Mouse (Mus musculus): ENCODE measurements around the gene Dnph1. TPM values are rescaled to one million over a fixed set of nuclear protein-coding genes. Genes with fewer than 3 reads are reported as not detected.

The Dnph1 gene
- polyA plus RNA-seq, 1 experiment from 2014 or later = 107 TPM

- WGBS = 15% methylated on average over 3 of the region's 3 CpGs
- H3K9me3 ChIP-seq = no peaks in the 10 kb centered on the region
Measured at GRCm38 (mm10) chr17:46547923-46548322, 51.4 kb downstream of the Dnph1 start.

DNA sequence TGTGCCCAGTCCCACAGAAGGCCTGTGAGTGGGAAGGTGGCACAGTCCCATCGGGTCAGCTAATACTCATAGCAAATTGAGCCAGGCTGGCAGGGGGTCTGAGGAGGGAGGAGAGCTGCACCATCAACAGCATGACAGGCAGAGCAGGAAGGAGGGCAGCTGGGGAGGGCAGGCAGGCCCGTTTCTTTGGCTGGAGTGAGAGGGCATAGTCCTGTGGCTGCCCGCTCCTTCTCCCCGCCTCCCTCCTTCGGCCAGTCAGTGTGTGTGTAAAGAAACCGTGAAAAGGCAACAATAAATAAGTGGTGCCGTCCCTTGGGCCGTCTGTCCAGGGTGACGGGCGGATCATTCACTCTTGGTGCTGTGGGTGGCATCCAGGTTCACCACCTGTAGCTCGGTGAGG lies 52.2 kb downstream of the Dnph1 start:
- no peak for DNase-seq (ENCODE audit: extremely low spot score, low spot score)
- H3K9me3 ChIP-seq = no peaks in the 10 kb centered on the region
- no peak overlapping the region for H3K27ac ChIP-seq
- H3K27me3 ChIP-seq (ENCODE audit: poor library complexity, severe bottlenecking) = peaks cover 51% of the 10 kb centered on the region
- no peak overlapping the region for H3K4me3 ChIP-seq
- 56% methylated on average over 11 of the region's 11 CpGs for WGBS
- H3K36me3 ChIP-seq (replicated peaks) = peaks cover 46% of the 10 kb centered on the region
- H3K4me1 ChIP-seq = peaks cover 54% of the 10 kb centered on the region

More at GRCm38 (mm10) chr17:46547923-46548322, 51.4 kb downstream of the Dnph1 start:
- Histone ChIP-seq H3K4me1 (peaks cover 46% of the 10 kb centered on the region), H3K36me3 (replicated peaks) (peaks cover 46% of the 10 kb centered on the region), H3K27me3 (ENCODE audit: poor library complexity, severe bottlenecking) (peaks cover 54% of the 10 kb centered on the region), H3K4me3 (no peak overlapping the region), H3K27ac (no peak overlapping the region)
- no peak for DNase-seq (ENCODE audit: extremely low spot score, low spot score)

GRCm38 (mm10) chr17:46549193-46549592 lies 52.7 kb downstream of the Dnph1 start:
- WGBS = 25% methylated on average over 8 of the region's 8 CpGs
- Histone ChIP-seq H3K27ac (no peak overlapping the region), H3K4me3 (no peak overlapping the region), H3K27me3 (ENCODE audit: poor library complexity, severe bottlenecking) (peaks cover 54% of the 10 kb centered on the region), H3K36me3 (replicated peaks) (peaks cover 46% of the 10 kb centered on the region), H3K9me3 (no peaks in the 10 kb centered on the region), H3K4me1 (peaks cover 58% of the 10 kb centered on the region)
- DNase-seq (ENCODE audit: extremely low spot score, low spot score) = peak; percentile 62

Other genes starting within 250 kb of the Dnph1 start
- gene Polr1c, start 248.7 kb upstream of the Dnph1 start, polyA plus RNA-seq (2016; fragmentation: Nextera tagmentation; extraction: Ambion mirVana) = 140 and 143 TPM in 2 replicates
- gene Yipf3, start 248.6 kb upstream of the Dnph1 start, polyA plus RNA-seq (2016; fragmentation: Nextera tagmentation; extraction: Ambion mirVana) = 68.3 and 72.5 TPM in 2 replicates
- gene Lrrc73, start 243.2 kb upstream of the Dnph1 start, polyA plus RNA-seq (2016; fragmentation: Nextera tagmentation; extraction: Ambion mirVana) = 0.81 and 1.0 TPM in 2 replicates
- gene Tjap1, start 213.7 kb upstream of the Dnph1 start, polyA plus RNA-seq (2016; fragmentation: Nextera tagmentation; extraction: Ambion mirVana) = 60.0 and 62.6 TPM in 2 replicates
- gene Dlk2, start 199.3 kb upstream of the Dnph1 start, polyA plus RNA-seq (2016; fragmentation: Nextera tagmentation; extraction: Ambion mirVana) = 1.2 TPM in 2 replicates
- 5.8 and 6.1 TPM in 2 replicates for gene Abcc10, start 168.4 kb upstream of the Dnph1 start, polyA plus RNA-seq (2016; fragmentation: Nextera tagmentation; extraction: Ambion mirVana)
- 6.8 and 7.1 TPM in 2 replicates for gene Zfp318, start 113.0 kb upstream of the Dnph1 start, polyA plus RNA-seq (2016; fragmentation: Nextera tagmentation; extraction: Ambion mirVana)
- gene Crip3, start 67.8 kb upstream of the Dnph1 start, polyA plus RNA-seq (2016; fragmentation: Nextera tagmentation; extraction: Ambion mirVana) = 0.76 TPM in 1 of 2 replicates, not detected in the other
- gene Slc22a7, start 58.3 kb upstream of the Dnph1 start, polyA plus RNA-seq (2016; fragmentation: Nextera tagmentation; extraction: Ambion mirVana) = not detected in 2 replicates
- gene Ttbk1, start 9.0 kb upstream of the Dnph1 start, polyA plus RNA-seq (2016; fragmentation: Nextera tagmentation; extraction: Ambion mirVana) = 0.71 and 1.1 TPM in 2 replicates
- 3.5 and 3.7 TPM in 2 replicates for gene Cul9, start 49.7 kb downstream of the Dnph1 start, polyA plus RNA-seq (2016; fragmentation: Nextera tagmentation; extraction: Ambion mirVana)
- gene Srf, start 59.5 kb downstream of the Dnph1 start, polyA plus RNA-seq (2016; fragmentation: Nextera tagmentation; extraction: Ambion mirVana) = 5.4 and 5.5 TPM in 2 replicates
- gene Ptk7, start 132.8 kb downstream of the Dnph1 start, polyA plus RNA-seq (2016; fragmentation: Nextera tagmentation; extraction: Ambion mirVana) = 66.0 and 68.4 TPM in 2 replicates
- 29.1 and 31.8 TPM in 2 replicates for gene Klc4, start 149.3 kb downstream of the Dnph1 start, polyA plus RNA-seq (2016; fragmentation: Nextera tagmentation; extraction: Ambion mirVana)
- 136 and 137 TPM in 2 replicates for gene Mrpl2, start 149.5 kb downstream of the Dnph1 start, polyA plus RNA-seq (2016; fragmentation: Nextera tagmentation; extraction: Ambion mirVana)
- gene Cul7, start 153.6 kb downstream of the Dnph1 start, polyA plus RNA-seq (2016; fragmentation: Nextera tagmentation; extraction: Ambion mirVana) = 38.0 and 40.9 TPM in 2 replicates
- gene Rrp36, start 177.6 kb downstream of the Dnph1 start, polyA plus RNA-seq (2016; fragmentation: Nextera tagmentation; extraction: Ambion mirVana) = 69.0 and 70.1 TPM in 2 replicates
- 163 and 165 TPM in 2 replicates for gene Mea1, start 182.1 kb downstream of the Dnph1 start, polyA plus RNA-seq (2016; fragmentation: Nextera tagmentation; extraction: Ambion mirVana)
- gene Klhdc3, start 184.2 kb downstream of the Dnph1 start, polyA plus RNA-seq (2016; fragmentation: Nextera tagmentation; extraction: Ambion mirVana) = 132 and 133 TPM in 2 replicates
- 144 and 154 TPM in 2 replicates for gene Ppp2r5d, start 208.4 kb downstream of the Dnph1 start, polyA plus RNA-seq (2016; fragmentation: Nextera tagmentation; extraction: Ambion mirVana)
- gene Pex6, start 214.8 kb downstream of the Dnph1 start, polyA plus RNA-seq (2016; fragmentation: Nextera tagmentation; extraction: Ambion mirVana) = 19.6 and 20.2 TPM in 2 replicates
- 0.80 and 0.87 TPM in 2 replicates for gene Gnmt, start 232.5 kb downstream of the Dnph1 start, polyA plus RNA-seq (2016; fragmentation: Nextera tagmentation; extraction: Ambion mirVana)